Mouse (Mus musculus) liver, adult 2 months (tissue): ENCODE data around the gene Cntrl.

ENCODE experiments used
- CTCF ChIP-seq: fragments of 200-500 bp; IDR thresholded peaks from 2 replicates; pipeline ENCODE4 v1.5.1; 2011; ENCODE audit warnings: low read depth, low read length, control low read depth
- POLR2A ChIP-seq: fragments of 200-500 bp; IDR thresholded peaks from 2 replicates; pipeline ENCODE4 v1.6.1; 2011; ENCODE audit warnings: low read length, control low read depth; ENCODE audit not compliant: insufficient read depth; ENCODE audit errors: extremely low read depth

GRCm38 (mm10) chr2:35214881-35215358 is 105.6 kb downstream of the Cntrl start:
- no peak for TF ChIP-seq POLR2A
- peak; percentile 95 for TF ChIP-seq CTCF
